Mouse (Mus musculus) induced T-regulatory cell, adult 2 months (primary cell): ENCODE measurements around the gene Hist1h2ac.
"Not testable (repeated sequence)": the region's sequence is repeated elsewhere in the genome, so short reads cannot be mapped to it uniquely, and the experiment has no call there.

Experiments used
- DNase-seq: peaks from one replicate; pipeline ENCODE4 v3.0.0-alpha.2; 2012; ENCODE audit warnings: low read depth

Hist1h2ac gene

DNA sequence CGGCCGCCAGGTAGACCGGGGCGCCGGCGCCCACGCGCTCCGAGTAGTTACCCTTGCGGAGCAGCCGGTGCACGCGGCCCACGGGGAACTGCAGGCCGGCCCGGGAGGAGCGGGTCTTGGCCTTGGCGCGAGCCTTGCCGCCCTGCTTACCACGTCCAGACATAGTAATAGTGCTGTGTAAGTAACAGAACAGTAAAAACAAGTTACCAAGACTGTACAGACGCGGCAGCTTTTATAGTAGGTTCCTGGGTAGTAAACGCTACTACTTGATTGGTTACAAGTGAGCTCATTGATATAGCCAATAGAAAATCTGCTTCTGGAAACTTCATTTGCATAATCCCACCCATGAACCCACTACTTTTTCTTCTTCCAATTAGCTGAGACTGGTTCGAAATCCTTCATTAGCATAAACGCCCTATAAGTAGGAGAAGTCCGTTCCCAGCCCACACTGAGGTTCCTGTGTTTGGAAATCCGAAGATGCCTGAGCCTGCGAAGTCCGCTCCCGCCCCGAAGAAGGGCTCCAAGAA, at the start of gene Hist1h2ac, which contains the start of gene Hist1h2bc:
TSS of gene Hist1h2ac (minus strand) at position 194 of the 527 bp plus-strand sequence.
TSS of gene Hist1h2bc (plus strand) at position 445 of the 527 bp plus-strand sequence.
- peak; percentile 98 for DNase-seq

DNA sequence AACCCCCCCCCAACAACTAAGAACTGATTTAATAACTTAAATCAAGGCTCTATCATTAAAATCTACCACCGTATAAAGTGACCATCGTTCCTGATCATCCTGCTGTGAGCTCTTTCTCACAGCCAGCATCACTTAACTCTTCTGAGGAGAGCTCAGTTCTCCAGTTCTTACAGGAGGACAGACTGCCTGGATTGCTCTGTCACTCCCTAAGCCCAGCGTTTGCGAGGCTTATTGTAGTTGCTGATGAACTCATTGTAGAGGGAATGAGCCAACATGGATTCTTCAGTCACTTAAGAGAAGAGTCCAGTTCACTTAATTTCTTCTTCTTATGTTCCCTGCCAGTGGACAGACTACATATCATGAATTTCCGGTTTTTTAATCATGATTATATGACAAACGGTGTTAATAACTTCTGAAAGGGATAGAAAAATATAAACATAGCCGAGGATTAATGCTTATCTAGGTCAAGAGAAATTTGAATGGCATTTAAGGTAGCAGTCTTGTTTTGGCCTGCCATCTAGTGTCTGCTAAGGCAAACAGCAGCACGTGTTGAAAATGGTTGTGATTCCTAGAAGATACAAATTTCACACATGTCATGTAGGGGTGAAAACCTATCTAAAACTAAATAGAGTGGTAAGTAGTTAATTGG, 48.5 kb upstream of the Hist1h2ac start:
- DNase-seq, result peak; percentile 74

DNA sequence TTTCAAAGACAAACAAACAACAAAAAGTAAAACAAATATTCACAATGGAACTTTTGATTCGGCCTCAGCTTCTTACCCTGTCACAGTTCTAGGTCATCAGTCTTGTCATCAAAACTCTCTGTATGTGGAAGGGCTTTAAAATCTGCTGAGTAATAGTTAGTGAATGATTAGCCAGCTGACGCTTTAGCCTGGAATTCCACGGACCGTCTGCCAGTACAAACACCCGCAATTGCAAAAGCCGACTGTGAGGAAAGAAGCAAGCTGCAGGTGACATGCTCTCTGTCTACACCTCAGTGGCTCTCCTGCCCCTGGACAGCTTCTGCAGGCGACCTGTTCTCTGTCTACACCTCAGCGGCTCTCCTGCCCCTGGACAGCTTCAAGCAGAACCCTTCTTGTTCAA, 46.7 kb upstream of the Hist1h2ac start:
- DNase-seq, result peak; percentile 0

DNA sequence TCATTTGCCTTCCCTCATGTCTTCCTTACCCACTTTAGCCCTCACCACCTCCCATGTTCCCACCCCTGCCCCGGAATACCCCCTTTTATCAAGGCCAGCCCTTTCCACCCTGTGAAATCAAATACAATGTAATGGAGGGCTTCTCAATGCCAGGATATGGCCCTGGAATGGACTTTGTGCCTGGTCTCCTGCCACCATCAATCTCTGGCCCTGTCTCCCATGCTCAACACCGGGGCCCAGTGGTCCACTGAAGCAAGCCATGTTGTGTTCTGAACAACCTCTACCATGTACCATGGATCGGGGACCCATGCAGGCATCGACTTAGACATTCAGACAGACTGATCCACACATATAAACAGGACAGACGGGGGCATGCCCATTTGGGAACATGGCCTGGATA, 46.0 kb upstream of the Hist1h2ac start:
- no peak for DNase-seq

DNA sequence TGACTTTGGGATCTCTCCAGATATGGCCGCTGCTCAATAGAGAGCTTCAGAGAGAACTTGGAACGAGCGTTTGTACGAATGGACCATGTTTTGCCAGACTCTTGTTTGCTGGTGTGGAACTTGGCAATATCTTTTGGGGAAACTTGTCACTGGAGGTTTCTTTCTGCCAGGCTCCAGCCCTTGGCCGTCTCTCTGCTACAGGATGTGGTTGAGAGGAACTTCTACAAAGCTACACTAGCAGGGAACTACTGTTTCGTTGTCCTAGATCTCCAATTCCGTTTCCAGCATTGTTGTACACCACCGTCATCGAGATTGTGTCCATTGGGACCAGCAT, 45.4 kb upstream of the Hist1h2ac start:
- DNase-seq, result no peak

DNA sequence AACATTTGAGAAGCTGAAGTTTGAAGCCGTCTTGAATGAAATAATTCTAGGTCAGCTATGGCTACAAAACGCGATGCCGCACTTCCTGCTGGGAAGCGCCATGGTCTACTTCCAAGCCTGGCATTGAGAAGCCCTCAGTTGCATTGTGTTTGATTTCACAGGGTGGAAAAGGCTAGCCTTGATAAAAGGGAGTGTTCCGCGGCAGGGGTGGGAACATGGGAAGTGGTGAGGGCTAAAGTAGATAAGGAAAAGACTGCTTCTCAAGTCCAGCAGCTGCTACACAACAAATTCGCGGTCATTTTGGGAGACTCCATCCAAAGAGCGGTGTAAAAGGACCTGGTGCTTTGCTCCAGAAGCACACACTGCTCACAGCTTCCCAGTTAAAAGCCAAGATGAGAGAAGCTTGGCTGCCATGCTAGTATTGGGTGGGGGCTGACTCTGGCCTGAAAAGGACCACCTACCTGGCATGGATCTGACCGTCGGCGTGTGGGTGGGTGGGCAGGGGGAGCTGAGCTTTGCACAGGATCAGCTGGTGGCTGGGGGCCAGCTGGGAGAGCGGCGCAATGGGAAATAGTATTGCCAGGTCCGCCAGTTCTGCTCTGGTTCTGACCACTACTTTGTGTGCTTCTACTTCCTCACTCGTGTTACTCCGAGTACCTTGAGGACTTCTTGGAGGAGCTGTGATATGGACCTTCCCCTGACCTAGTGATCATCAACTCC, 44.9 kb upstream of the Hist1h2ac start:
- no peak for DNase-seq

DNA sequence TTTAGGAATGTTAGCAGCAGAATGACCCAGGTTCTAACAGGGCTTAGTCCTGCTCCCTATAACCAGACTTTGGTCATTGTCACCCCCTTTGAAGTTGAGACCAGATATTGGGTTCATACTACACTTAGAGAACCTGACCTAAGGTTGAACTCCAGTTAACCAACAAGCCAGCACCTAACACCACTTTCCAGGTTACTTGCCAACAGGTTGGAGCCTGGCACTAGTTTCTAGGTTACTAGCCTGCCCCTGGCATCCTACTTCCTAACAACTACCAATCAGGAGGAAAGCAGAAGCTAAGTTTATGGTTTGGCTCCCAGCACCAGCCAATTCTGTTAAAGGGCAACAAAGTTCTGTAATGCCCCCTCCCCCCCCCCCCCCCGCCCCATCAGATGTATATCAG, 41.5 kb upstream of the Hist1h2ac start:
- DNase-seq, result no peak

DNA sequence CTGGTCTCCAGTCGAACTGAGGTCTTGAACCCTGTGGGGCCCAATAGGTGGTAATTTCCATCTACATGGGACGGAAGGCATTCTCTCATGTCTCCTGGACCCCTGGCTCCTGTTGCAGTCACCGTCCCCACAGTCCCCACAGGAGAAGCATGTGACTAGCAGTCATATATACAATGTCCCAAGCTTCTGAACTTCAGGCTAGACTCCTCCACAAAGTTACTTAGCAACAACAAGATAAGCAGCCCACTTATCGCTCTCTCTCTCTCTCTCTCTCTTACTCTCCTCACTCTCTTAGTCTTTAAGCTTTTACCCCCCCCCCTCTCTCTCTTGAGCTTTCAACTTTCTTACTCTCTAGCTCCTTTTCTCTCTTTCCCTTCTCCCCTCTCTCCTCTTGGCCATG, 40.5 kb upstream of the Hist1h2ac start:
- no peak for DNase-seq

DNA sequence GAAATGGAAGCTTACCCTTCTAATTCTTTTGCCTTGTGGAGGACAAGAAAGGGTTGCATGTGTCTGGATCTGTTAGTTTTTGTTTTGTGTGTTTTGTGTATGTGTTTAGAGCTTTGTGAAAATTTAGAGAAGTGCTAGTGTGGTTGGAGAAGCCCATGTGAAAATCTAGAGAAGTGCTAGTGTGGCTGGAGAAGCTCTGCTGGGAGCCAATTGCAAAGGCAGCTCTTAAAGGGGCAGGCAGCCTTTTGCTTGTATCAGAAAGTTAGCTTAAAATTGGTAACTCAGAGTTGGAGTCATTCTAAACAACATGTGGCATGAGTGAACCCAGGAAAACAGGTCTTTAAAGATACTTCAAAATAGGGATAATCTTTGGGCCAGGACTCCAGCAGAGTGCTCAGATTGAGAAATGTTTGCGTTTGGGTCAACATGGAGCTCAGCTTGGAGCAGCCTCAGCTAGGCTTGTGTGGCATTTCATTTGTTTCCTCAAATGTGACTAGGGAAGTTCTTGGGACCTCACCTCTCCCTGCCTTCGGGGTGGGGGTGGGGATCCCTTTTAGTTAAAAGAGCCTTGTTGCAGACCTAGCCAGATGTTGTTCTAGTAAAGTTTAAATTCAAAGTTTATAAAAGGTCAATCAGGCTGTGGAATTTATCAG, 34.0 kb upstream of the Hist1h2ac start:
- DNase-seq, result not testable (repeated sequence)

DNA sequence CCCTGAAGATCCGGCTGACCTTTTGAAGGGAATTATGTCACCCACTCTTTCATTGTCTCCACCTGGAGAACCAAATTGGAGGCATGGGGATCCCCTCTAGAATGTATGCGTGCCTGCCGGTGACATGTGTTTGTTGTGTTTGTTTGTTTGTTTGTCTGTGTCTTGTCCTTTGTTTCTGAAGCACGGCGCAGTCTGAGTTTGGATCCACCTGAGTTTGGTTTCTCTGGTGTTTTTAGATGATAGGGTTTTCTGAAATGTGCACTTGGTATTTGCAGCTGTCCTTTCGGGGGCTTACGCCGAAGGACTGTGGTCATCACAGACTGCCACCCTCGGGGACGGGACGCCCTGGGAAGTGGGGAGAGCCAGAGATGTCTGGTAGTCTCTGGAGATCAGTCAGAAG, 33.4 kb upstream of the Hist1h2ac start:
- DNase-seq, result no peak

DNA sequence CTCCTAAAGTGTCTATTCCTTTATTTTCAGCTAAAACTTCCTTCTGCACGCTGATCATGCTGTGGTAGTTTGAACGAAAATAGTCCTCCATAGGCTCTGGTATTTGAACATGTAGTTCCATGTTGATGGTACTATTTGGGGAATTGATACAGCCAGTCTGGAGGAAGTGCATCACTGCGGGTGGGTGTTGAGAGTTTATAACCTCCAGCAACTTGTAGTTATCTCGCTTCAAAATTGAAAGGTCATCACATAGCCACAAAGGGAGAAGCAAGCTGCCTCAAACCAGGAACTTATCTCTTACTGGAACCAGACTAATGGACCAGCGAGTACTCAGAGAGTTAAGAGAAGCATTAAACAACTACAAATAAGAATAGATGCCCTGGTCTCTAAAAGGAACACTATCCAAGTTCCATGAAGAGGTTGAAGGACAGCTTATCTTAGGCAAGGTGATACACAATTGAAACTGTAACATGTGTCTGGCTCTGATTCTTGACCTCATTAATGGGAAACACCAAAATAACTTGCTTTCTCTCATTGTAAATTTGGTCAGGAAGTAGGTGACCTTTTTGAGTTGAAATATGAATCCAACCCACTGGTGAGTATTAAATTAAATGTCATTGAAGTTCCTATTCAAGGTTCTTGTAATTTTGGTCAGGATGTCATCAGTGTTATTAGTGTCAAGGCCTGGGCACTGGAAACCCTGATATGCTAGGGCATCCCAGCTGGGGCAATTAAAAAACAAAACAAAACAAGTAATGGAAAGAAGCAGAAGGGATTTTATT, 32.7 kb upstream of the Hist1h2ac start:
- no peak for DNase-seq

DNA sequence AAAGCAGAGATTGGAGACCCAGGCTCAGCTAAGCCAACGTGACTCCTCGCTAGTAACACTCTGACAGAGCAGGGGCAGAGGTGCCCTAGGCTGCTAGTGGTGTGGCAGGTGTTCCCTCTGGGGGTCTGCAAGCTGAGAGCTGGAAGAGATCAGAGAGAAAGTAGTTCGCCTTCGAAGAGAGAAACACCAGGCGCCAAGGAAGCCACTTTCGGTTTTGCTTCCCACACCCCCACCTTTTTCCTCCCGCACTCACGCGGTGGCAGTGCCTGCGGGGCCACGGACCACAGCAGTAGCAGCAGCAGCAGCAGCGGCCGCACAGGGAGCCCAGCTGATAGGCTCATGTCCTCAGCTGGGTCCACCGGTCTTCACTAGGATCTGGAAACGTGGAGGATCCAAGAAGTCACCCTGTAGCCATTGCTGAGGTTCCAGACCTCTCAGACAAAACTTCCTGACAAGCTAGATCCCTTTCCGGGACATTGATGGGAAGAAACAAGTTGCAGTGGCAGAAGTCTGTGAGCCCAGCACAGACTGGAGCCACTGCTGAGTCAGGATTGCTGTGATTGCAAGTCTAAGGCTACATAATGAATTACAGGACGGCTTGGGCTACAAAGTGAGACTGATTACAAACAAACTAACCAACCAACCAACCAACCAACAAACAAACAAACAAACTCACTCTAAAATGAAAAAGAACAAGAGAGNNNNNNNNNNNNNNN, 26.8 kb upstream of the Hist1h2ac start, which contains the start of gene Hfe:
TSS of gene Hfe (minus strand) at position 481 of the 716 bp plus-strand sequence.
- peak; percentile 83 for DNase-seq

DNA sequence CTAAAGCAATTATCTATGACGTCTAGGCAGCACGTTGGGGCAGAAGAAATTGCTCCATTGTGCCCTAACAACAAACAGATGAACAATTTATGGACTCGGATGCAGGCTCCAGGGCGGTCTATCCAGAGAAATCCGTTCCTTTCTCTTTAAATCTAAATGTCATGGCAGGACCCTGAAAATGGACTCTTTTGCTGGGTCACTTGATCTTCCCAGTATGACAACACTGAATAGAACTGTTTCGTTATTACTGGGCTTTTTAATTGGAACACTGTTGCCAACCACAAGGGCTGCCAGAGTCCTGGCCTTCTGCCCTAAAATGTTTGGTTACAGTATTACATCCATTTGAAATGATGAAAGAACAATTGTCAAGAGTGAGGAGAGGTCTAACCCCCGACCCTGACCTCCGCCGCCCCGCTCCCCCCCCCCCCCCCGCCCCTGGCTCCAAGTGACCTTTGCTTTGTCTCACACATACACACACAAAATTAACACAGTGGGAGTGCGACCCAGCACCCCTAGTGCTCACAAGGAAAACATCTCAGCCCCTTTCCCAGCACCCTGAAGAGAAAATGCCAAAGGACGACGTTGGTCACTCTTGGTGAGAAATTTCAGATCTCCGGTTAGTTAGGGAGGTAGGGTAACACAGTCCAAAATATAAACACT, 26.1 kb upstream of the Hist1h2ac start:
- no peak for DNase-seq

DNA sequence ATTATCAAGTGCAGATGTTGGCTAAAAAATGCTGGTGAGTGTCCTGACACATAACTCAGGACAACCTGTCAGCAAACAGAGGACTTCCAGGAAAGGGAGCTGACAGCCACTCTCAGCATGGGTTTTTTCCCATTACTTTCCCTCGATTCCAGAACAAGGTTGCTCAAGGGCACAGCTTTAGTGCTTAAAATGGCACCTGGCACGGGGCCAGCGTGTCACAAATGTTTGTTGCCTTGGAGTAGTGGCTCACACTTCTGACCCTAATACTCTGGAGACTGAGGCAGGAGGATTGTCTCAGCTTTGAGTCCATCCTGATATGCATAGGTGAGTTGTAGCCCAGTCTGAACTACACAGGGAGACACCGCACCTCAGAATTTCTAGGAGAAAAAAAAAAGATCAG, 24.9 kb upstream of the Hist1h2ac start:
- no peak for DNase-seq

DNA sequence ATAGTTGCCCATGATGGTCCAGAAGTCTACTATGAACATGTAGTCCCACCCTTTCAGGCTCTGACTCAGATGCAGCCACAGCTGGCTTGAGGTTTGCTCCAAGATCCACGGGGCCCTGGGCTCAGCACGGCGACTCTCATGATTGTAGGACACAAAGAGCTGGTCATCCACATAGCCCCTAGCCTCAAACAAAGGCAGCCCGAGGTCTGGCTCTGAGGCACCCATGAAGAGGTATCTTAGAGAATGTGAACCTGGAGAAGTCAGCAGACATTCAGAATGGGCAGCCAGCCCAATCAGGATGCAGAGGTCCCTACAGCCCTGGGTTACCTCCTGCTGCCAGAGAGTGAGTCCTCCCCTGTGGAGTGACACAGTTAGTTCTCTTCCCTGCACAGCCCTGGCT, 24.3 kb upstream of the Hist1h2ac start:
- no peak for DNase-seq

DNA sequence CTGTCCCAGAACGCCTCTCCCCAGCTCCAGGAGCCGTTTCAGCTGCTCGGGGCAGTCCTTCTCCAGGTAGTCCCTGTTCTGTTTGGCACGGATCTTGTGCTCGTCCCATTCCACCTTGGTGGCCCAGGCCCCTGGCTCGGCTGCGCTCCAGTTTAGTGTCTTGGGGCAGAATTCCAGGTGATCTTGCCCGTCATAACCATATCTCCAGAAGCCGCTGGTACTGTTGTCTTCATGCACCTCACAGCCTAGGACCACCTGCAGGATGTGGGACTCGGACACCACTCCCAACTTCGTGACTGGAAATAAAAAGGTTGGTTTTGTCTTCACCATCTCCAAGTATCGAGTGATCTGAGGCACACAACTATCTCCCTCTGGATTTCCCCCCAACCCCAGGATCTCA, 23.0 kb upstream of the Hist1h2ac start:
- DNase-seq, result no peak

DNA sequence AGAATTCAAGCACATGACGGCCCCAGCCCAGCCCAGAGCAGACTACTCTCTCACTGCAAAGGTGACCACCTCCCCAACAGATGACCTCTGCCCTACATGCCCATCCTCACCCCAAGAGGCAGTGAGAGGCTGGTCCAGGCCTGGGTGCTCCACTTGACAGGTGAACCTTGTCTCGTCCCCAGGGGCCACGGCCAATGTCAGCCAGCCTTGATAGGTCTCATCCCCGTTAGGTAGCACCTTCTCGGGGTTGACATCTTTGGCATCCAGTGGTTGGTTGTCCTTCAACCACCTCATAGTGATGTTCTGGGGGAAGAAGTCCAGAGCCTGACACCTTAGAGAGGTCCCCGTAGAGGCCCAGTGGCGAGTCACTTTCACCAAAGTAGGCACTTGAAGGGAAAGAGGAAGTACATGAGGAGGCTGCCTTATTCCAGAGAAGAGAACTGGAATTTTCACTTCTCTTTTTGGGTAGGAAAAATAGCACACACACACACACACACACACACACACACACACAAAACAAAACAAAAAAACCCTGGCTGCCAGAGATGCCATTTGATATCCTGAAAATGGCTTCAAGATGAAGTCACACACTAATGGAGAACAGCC, 22.1 kb upstream of the Hist1h2ac start:
- no peak for DNase-seq

DNA sequence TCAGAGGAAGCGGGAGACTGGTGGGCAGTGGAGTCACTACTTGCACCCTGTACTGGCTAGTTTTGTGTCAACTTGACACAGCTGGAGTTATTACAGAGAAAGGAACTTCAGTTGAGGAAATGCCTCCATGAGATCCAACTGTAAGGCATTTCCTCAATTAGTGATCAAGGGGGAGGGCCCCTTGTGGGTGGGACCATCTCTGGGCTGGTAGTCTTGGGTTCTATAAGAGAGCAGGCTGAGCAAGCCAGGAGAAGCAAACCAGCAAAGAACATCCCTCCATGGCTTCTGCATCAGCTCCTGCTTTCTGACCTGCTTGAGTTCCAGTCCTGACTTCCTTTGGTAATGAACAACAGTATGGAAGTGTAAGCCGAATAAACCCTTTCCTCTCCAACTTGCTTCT, 19.1 kb upstream of the Hist1h2ac start:
- not testable (repeated sequence) for DNase-seq

DNA sequence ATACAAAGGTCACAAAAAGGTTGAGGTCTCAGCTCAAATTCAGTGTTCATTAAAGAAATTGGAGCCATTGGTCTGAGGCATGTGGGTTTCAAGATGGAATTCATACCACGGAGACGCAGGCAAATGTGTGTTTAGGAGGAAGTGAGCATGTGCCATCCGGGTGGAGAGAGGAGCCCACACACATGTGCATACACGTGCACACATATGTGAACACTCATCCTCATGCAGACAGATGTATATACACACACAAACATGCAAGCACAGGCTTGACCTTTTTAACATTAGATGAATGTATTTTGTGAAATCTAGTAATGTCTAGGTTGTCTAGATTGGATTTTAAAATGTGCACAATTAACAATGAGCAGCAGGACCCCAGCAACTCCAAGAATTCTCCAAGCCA, 18.5 kb upstream of the Hist1h2ac start:
- no peak for DNase-seq

DNA sequence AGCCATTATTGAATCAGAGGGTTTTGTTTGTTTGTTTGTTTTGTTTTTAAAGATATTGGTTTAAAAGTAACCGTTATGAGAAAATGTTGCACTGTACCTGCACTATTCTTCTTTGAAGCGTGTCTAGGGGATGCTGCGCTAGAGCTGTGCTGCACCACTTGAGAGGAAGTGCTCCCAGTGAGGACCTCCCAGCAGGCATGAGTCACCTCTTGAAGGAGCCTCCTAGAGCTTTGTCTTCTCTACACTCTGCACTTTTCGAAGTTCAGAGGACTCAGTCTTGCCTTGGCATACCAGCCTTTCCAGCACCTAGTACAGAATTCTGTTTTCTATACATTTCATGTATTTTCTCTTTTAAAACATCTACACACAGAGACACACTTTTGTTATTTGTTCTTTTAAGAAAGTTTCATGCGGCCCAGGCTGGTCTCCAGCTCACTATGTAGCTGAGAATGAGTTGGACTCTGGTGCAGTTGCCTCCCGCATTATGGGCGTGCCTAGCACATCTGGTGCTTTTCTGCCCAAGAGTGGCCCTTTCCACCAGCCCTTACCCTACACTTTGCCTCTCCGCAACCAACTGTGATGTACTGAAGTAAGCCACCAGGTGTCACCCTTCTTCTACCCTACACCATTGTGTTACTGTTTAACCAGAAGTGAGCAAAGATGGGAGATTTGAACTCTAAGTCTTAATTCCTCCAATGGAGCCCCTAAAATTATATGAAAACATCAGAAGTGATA, 17.2 kb upstream of the Hist1h2ac start:
- peak; percentile 91 for DNase-seq
